Mouse (Mus musculus): ENCODE results near the gene Pcp4l1. TPM values are rescaled to one million over a fixed set of nuclear protein-coding genes. Genes with fewer than 3 reads are reported as not detected.
"Not testable (repeated sequence)": the region's sequence is repeated elsewhere in the genome, so short reads cannot be mapped to it uniquely, and the experiment has no call there.

Gene Pcp4l1
- total RNA-seq (2014; rRNA removed) (16.9 and 22.1 TPM in 2 replicates), polyA plus RNA-seq (2015; fragmentation: Nextera tagmentation; extraction: Ambion mirVana) (24.1 and 29.1 TPM in 2 replicates)

DNA sequence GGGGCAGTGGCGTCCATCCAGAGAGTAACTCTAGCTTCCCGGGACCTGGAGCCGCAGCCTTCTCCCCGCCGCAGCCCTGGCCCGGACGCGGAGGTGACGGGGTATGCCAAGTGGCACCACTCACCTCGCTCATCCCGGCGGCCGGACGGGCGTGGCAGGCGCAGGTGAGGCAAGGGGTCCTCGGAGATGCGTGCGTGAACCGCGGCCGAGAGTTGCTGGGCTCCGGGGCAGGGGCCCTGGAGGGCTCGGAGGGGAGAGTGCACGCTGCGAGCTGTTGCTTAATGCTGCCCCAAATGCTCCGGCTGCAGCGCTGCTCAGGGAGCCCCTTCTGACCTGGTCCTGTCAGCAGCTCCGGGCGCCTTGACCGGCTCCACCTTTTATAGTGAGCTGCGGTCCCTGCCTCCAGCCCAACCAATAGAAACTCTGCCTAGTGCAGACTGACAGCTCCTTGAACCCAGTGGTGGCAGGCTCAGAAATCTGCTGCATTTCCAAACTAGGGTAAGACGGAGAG, at the start of gene Pcp4l1:
Pcp4l1 (minus strand) TSS at position 382 of the 511 bp plus-strand sequence.
- peak within 1 kb of the TSS; percentile 90 for H3K4me2 ChIP-seq (ENCODE audit: low read depth, low read length, poor library complexity, severe bottlenecking)
- H3K27me3 ChIP-seq (ENCODE audit: insufficient read depth, low read length), result no peaks in the 10 kb centered on the region
- no peak within 1 kb of the TSS for H3K27ac ChIP-seq (ENCODE audit: low read depth, low read length)
- H3K4me3 ChIP-seq (ENCODE audit: low read depth, low read length), result peak within 1 kb of the TSS; percentile 56
- DNase-seq (ENCODE audit: low spot score) (peak; percentile 80), ATAC-seq (ENCODE audit: low FRiP score) (peak; percentile 83)
- H3K9me3 ChIP-seq (ENCODE audit: low read length), result no peaks in the 10 kb centered on the region
- H3K4me1 ChIP-seq (ENCODE audit: insufficient read depth, low read length), result peaks cover 8% of the 10 kb centered on the region; the same call in 1 of the 2 replicates
- WGBS, result under 1% methylated on average over 33 of the region's 33 CpGs
- no peak for TF ChIP-seq CTCF (IDR thresholded peaks at IDR 0.05)
- peak within 1 kb of the TSS; percentile 50 for H3K9ac ChIP-seq (replicated peaks; ENCODE audit: low read length, poor library complexity, severe bottlenecking)
- H3K36me3 ChIP-seq (ENCODE audit: insufficient read depth, low read length), result no peaks in the 10 kb centered on the region

DNA sequence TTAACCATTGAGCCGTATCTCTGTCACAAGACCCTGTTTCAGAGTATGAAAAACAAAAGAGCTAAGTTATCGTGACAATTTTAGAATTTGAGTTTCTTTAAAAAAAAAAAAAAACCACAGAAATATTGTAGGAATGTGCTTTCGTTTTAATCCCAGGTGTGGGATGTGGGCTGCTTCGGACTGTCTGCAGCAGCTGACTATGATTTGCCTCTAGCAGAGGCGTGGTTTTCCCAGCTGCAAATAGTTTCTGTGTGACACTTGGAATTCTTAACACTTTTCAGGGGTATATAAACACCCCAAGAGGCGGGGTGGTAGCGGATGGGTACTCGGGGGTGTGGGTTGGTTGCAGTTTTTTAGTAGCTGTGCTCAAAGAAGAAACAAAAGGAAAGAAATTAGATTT, 49.3 kb upstream of the Pcp4l1 start:
- Histone ChIP-seq H3K27me3 (ENCODE audit: insufficient read depth, low read length) (no peaks in the 10 kb centered on the region), H3K4me1 (ENCODE audit: insufficient read depth, low read length) (peaks cover 6% of the 10 kb centered on the region; the same call in 1 of the 2 replicates), H3K9ac (replicated peaks; ENCODE audit: low read length, poor library complexity, severe bottlenecking) (no peak overlapping the region), H3K4me2 (ENCODE audit: low read depth, low read length, poor library complexity, severe bottlenecking) (no peak overlapping the region), H3K27ac (ENCODE audit: low read depth, low read length) (no peak overlapping the region), H3K4me3 (ENCODE audit: low read depth, low read length) (no peak overlapping the region), H3K9me3 (ENCODE audit: low read length) (no peaks in the 10 kb centered on the region), H3K36me3 (ENCODE audit: insufficient read depth, low read length) (peaks cover 12% of the 10 kb centered on the region; the same call in 1 of the 2 replicates)
- ATAC-seq (ENCODE audit: low FRiP score), result no peak
- TF ChIP-seq CTCF (IDR thresholded peaks at IDR 0.05), result no peak
- WGBS, result 93% methylated on average over 8 of the region's 8 CpGs
- no peak for DNase-seq (ENCODE audit: low spot score)

DNA sequence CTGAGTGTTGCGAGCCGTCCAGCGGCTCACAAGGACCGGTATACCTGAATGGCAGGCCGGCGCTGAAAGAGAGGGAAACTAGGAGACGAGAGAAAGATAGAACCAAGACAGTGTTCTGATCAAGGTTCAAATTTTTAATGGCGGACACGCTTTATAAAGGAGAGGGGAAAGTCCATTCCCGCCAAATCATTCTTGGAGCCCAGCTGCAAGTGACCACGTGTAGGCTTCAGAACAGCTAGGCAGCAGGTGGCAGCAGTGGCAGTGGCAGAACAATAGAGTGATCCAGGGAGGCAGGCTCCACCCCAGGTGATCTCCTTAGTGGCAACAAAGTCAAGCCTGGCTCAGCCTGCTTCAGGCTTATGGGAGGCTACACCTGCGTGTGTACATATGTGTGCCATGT, 45.9 kb upstream of the Pcp4l1 start:
- H3K27me3 ChIP-seq (ENCODE audit: insufficient read depth, low read length); ATAC-seq (ENCODE audit: low FRiP score); DNase-seq (ENCODE audit: low spot score); H3K9me3 ChIP-seq (ENCODE audit: low read length); H3K4me1 ChIP-seq (ENCODE audit: insufficient read depth, low read length); H3K4me3 ChIP-seq (ENCODE audit: low read depth, low read length); H3K4me2 ChIP-seq (ENCODE audit: low read depth, low read length, poor library complexity, severe bottlenecking); H3K9ac ChIP-seq (replicated peaks; ENCODE audit: low read length, poor library complexity, severe bottlenecking); H3K27ac ChIP-seq (ENCODE audit: low read depth, low read length): not testable (repeated sequence)
- peaks cover 40% of the 10 kb centered on the region for H3K36me3 ChIP-seq (ENCODE audit: insufficient read depth, low read length)
- 86% methylated on average over 12 of the region's 12 CpGs for WGBS

DNA sequence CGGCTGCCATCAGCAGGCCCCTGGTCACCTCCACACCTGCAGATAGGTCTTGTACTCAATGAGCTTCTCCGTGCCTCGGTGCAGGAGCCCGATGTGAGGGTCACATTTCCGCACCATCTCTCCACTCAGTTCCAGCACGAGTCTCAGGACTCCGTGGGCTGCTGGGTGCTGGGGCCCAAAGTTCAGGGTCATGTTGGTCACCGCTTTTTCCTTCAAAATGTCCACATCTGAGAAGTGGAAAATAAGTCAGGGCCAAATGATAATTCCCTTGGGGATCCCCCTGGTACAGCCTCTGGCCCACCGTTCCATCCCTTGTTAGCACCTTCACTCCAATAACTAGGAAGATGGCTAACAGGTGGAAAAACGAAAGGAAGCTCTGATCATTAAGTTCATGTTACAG, 44.8 kb upstream of the Pcp4l1 start:
- ATAC-seq (ENCODE audit: low FRiP score) (no peak), DNase-seq (ENCODE audit: low spot score) (no peak)
- Histone ChIP-seq H3K27ac (ENCODE audit: low read depth, low read length) (no peak overlapping the region), H3K4me1 (ENCODE audit: insufficient read depth, low read length) (no peaks in the 10 kb centered on the region), H3K4me3 (ENCODE audit: low read depth, low read length) (no peak overlapping the region), H3K9me3 (ENCODE audit: low read length) (no peaks in the 10 kb centered on the region), H3K36me3 (ENCODE audit: insufficient read depth, low read length) (peaks cover 49% of the 10 kb centered on the region), H3K9ac (replicated peaks; ENCODE audit: low read length, poor library complexity, severe bottlenecking) (no peak overlapping the region), H3K27me3 (ENCODE audit: insufficient read depth, low read length) (no peaks in the 10 kb centered on the region), H3K4me2 (ENCODE audit: low read depth, low read length, poor library complexity, severe bottlenecking) (no peak overlapping the region)
- no peak for TF ChIP-seq CTCF (IDR thresholded peaks at IDR 0.05)
- WGBS, result 95% methylated on average over 10 of the region's 10 CpGs

DNA sequence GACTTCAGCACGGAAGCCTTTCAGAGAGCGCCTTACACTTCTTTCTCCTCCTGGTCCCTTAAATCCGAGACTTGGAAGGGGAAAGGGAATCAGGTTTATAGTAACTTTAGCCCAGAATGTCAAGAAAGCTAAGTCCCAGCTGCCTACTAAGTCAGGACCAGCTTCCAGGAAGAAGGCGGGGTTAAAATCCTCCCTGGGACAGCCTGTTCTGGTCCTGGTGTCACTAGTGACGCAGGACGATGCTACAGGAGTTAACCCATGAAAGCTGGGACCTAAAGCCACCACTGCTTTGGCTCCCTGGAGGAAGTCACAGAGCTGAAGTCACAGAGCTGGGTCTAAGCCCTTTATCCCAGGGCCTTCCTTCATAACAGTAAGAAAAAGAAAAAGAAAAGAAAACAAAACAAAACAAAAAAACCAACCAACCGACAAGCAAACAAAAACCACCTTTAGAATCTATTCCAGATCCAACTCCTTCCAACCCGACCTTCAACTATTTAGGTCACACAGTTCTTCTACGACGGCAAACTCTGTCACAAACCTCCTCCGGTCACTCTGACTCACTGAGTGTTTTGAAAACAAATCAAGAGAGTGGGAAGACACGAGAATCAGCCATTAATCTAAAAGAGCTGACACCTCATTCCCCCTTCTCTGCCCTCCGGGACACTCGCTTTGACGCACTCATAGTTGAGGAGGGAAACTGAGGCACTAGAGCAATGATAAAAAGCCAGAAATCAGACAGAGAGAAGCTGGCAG, 44.1 kb upstream of the Pcp4l1 start:
- Histone ChIP-seq H3K4me1 (ENCODE audit: insufficient read depth, low read length) (no peaks in the 10 kb centered on the region), H3K9ac (replicated peaks; ENCODE audit: low read length, poor library complexity, severe bottlenecking) (no peak overlapping the region), H3K27ac (ENCODE audit: low read depth, low read length) (no peak overlapping the region), H3K36me3 (ENCODE audit: insufficient read depth, low read length) (peaks cover 55% of the 10 kb centered on the region), H3K9me3 (ENCODE audit: low read length) (no peaks in the 10 kb centered on the region), H3K4me2 (ENCODE audit: low read depth, low read length, poor library complexity, severe bottlenecking) (no peak overlapping the region), H3K4me3 (ENCODE audit: low read depth, low read length) (no peak overlapping the region), H3K27me3 (ENCODE audit: insufficient read depth, low read length) (no peaks in the 10 kb centered on the region)
- no peak for ATAC-seq (ENCODE audit: low FRiP score)
- 86% methylated on average over 15 of the region's 15 CpGs for WGBS
- no peak for TF ChIP-seq CTCF (IDR thresholded peaks at IDR 0.05)
- no peak for DNase-seq (ENCODE audit: low spot score)

DNA sequence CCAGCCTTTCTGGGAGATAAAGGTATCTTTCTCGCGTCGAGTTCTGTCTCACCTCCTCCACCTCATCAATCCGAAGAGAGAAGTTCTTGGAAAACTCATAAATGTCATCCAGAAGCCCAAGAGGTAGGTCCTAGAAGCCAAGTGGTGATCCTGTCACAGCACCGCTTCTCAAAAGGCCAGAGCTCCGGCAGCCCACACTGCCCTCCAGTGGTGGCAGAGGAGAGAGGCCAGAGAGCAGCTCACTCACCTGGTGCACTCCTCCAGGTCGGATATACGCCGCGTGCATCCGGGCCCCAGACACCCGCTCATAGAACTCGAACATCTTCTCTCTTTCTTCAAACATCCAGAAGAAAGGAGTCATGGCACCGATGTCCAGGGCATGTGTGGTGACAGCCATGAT, 42.4 kb upstream of the Pcp4l1 start:
- DNase-seq (ENCODE audit: low spot score), result peak; percentile 57
- Histone ChIP-seq H3K9ac (replicated peaks; ENCODE audit: low read length, poor library complexity, severe bottlenecking) (no peak overlapping the region), H3K27me3 (ENCODE audit: insufficient read depth, low read length) (no peaks in the 10 kb centered on the region), H3K36me3 (ENCODE audit: insufficient read depth, low read length) (peaks cover 69% of the 10 kb centered on the region), H3K27ac (ENCODE audit: low read depth, low read length) (no peak overlapping the region), H3K4me1 (ENCODE audit: insufficient read depth, low read length) (no peaks in the 10 kb centered on the region), H3K4me2 (ENCODE audit: low read depth, low read length, poor library complexity, severe bottlenecking) (no peak overlapping the region), H3K9me3 (ENCODE audit: low read length) (no peaks in the 10 kb centered on the region), H3K4me3 (ENCODE audit: low read depth, low read length) (no peak overlapping the region)
- WGBS, result 67% methylated on average over 14 of the region's 14 CpGs
- peak; percentile 79 for TF ChIP-seq CTCF (IDR thresholded peaks at IDR 0.05)
- no peak for ATAC-seq (ENCODE audit: low FRiP score)
